Mouse (Mus musculus) kidney, adult 18-20 months (tissue): ENCODE measurements around the gene Col26a1.
"Not testable (repeated sequence)": the region's sequence is repeated elsewhere in the genome, so short reads cannot be mapped to it uniquely, and the experiment has no call there.

ENCODE experiments used
- DNase-seq: peaks from one replicate; pipeline ENCODE4 v3.0.0; 2021

Gene Col26a1

DNA sequence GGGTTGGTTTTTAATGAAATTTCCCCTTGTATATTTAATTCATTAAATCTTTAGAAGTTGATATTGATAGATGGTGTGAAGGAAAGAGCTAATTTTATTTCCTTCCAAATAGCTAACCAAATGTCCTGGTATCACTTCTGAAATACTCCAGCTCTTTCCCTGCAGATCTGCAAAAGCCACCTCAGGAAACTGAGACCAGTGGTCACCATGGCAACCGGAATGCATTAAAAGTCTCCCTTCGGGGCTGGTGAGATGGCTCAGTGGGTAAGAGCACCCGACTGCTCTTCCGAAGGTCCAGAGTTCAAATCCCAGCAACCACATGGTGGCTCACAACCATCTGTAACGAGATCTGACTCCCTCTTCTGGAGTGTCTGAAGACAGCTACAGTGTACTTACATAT lies 156.7 kb downstream of the Col26a1 start:
- not testable (repeated sequence) for DNase-seq

DNA sequence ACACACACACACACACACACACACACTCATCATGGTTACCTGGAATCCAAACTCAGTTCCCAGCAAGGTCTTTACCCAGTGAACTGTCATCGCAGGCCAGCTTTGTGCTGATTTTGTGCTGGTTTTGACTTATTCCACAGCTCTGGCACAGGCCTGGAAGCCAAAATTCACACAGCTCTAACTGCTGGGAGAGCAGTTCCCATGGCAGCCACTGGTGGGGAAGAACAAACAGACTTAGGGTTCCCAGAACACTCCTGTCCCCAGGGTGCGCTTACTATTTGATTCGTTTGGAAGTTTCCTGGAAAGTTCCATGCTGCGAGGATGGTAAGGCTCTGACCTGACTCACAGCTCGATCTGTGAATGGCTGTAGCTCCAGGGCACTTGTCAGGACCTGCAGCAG lies 161.4 kb downstream of the Col26a1 start:
- no peak for DNase-seq

DNA sequence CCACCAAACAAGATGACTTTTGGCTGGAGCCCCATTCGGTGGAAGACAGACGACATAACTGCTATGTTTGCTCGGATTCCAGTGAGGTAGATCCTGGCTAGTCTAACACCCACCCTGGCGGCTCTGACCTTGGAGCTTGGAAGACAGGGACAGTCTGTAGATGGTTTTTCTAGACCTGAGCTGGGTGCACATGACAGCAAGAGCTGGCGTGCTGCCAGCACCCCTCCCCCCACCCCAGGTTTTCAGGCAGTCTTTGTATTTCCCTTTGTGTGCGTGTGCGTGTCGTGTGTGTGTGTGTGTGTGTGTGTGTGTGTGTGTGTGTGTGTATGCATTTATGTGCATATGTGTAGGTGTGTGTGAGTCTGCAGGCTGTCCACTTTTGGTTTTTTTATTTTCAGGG lies 164.4 kb downstream of the Col26a1 start:
- DNase-seq, result no peak

DNA sequence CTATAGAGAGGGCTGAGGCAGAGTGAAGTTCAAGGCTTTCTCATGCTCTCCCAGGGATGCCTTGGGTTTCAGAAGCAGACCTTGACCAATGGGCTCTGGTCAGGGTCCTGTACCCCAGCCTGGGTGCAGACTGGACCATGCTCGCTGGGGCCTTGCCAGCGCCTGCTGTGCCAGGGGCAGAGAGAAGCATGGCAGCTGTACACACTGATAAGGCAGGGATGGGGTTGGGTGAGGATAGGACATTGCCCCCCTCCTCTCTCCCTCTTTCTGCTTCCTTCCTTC lies 165.5 kb downstream of the Col26a1 start:
- no peak for DNase-seq

DNA sequence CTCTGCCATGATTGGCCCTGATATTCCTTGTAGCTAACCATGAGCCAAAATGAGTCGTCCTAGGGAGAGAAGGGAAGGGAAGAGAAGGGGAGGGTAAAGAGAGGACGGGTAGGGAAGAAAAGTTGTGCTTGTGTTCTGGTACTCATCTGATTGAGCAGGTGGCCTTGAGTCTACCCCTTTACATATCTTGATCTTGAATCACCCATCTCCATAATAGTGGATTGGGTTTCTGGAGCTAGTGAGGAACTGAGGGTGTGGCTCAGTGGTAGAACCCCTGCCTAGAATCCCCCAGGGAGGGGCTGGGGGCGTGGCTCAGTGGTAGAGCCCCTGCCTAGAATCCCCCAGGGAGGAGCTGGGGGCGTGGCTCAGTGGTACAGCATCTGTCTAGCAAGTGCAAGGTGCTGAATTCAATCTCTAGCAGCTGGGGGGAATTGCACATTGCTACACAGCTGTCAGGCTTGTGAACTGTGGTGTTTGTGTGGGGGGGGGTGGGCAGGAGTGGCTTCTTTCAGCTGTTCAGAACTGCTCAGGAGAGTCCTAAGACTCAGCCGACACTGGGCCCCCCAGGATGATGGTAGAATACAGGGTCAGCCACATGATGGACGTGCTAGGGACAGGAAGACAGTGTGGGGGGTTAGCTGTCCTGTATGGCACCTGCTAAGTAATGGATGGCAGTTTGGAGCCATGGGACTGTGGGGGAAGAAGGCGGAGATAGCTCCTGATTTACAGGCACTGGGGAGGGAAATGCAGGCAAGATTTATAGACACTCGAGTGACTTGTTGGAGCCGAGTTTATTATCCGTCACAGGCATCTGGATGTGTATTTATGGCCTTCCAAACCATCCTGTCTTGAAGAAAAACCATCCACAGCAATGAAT lies 166.1 kb downstream of the Col26a1 start:
- no peak for DNase-seq

DNA sequence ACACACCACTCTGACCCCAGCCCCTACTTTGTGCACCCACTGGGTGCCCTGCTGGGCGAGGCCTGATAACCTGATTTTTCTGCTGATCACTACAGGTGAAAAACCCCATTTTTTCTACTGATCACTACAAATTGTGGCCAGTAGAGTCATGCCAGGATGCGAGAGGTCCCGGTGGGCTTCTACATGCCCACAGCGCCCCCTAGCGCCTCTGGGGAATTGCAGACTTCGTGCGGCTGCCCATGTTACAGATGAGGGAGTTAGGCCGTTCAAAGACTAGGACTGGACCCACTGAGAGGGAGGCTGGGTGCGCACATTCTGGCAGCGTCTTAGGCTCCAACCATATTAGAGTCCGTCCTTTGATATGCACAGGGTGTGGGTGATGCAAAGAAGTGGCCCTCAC lies 168.1 kb downstream of the Col26a1 start:
- no peak for DNase-seq

DNA sequence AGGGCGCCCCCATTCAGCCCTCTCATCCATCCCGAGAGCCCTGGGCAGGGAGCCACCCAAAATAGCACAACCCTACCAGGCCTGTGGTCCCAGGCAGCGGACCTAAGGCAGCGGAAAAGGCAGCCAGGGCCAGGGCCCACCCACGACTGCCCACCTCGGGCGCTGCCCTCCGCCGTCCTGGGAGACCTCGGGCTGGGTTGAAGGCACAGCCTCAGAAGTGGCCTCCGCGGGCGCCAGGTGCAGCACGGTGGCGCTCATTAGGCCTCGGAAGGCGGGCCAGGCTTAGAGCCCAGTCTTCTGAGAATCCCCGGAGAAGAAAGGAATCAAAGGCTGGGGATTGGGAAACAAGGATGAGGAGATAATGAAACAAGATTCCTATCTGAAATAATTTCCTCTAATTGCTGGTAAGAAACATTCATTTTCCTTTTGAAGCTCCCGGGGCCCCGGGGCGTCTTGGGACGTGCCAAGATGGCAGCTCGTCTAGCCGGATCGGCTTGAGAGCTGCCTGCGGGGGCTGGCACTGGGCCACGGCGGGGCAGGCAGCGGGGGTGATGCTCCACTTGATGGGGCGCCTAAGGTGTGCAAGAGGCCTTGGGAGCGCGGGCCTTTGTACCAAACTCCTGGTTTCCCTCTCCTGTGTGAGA lies 168.7 kb downstream of the Col26a1 start:
- DNase-seq, result no peak

DNA sequence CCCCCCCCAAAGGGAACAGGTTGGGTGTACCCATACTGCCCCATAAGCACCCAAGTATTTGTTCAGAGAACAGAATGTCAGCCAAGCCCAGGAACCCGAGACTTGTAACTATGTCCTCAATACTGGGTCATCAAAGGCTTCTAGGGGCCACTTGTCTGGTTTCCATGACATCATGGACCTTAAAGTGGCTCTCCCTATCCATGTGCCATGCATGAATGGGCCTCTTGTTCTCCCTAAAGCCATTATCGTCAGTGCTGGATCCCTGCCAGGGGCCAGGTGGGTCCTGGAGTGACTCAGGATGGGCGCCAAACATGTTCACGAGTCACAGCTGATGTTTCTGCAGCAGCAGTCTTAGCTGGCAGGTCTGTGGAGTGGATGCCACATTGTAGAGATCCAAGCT lies 172.3 kb downstream of the Col26a1 start:
- no peak for DNase-seq

DNA sequence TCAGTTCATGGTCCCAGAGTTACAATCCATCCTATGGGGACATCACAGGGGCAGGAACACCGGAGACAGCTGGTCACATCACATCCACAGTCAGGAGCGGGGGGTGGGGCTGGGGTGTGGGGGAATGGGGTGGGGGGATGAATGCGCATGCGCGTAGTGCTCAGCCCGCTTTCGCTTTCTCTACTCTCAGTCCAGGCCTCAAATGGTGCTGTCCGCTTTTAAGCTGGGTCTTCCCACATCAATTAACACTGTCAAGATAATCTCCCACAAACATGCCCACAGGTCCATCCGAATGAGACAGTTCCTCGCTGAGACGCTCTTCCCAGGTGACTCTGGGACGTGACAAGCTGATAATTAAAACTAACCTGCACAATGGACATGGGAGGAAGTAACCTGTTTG lies 174.9 kb downstream of the Col26a1 start:
- DNase-seq, result no peak

DNA sequence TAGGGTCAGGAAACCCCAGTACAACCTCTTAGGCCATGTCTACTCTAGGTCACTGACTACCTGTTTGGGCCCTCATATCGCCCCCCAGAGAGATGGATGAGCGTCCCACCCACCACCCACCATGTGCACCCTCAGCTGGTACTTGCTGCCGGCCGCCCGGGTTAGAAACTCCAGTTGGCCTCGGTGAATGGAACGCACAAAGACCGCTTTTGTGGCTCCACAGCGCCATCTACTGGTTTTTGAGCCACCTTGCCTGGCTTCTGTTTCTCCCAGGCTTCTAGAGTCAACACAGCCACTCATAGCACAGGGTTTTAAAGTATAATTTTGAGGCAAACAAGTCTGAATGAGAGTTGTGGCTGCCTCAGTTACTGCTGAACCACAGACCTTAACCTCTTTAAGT lies 176.2 kb downstream of the Col26a1 start:
- peak; percentile 62 for DNase-seq

DNA sequence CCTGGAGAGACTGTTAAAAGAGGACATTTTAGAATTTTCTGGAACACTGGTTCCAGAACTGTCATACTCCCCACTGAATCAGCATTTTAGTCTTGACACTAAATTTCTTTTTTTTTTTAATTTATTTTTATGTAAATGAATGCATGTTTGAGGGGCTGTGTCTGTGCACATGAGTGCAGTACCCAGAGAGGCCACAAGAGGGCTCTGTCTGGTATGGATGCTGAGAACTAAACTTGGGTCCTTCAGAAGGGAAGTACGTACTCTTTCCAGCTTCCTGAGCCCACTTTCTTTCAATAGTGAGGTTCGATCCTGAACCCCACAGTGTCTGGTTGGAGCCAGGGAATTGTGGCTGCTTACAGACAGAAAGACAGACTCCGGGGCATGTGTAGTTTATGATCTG lies 177.5 kb downstream of the Col26a1 start:
- no peak for DNase-seq

DNA sequence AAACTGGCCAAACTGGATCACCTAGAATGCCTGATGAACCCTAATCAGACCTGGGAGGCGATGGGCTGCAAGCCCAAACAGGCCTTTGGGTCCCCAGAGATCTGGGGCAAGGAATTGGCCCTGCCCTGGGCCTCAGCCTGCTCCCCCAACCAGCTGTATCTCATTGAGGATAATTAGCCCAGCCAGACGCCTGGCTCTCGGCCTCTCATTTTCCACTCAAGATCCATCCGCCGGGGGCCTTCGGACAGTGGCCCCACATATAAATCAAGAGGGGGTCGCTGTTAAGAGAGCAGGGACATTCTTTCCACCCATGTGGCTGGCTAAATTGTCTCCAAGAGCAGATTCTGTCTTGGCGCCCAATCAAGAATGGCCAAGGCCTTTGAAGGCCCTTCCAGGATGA lies 178.9 kb downstream of the Col26a1 start:
- no peak for DNase-seq

DNA sequence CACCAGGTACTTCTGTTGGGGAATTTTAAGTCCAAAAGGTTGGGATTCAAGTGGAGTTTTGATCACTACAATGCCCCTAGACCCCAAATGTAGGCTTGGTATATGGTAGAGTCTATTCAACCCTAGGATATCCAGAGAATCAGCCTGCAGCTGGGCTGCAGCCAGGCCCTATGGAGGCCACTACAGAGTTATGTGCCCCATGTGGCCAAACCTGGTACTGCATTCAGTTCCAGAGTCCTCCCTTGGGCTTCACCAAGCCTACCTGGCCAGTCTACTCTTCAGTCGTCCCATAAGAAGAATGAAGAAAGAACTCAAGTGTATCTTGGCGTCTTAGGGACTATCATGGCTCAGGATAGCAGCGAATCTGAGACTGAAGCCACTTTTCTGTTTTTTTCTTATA lies 179.3 kb downstream of the Col26a1 start:
- peak; percentile 85 for DNase-seq

DNA sequence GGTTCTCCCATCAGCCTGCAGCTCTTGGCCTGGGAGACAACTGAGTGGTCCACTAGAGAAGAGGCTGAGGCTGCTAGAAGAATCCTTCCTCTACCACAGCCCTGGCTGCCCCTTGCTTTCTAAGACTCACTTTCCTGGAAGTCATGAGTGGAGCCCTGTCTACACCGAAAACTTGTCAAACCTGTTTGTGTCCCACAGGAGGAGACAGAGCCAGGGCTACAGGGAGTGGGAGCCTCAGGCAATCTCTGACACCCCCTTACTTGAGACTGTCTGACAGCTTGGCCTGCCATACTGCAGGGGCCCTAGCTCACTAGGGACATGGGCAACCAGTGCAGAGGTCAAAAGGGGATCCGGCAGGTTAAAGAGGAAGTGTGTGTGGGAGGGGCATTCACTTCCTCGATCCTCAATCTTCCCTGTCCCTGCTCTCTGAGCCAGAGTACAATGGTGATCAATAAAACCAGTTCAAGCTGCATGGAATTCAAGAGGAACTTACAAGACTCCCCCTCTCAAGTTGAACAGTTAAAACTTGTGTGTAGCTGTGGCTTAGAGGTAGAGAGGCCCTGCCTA lies 180.8 kb downstream of the Col26a1 start:
- peak; percentile 6 for DNase-seq

DNA sequence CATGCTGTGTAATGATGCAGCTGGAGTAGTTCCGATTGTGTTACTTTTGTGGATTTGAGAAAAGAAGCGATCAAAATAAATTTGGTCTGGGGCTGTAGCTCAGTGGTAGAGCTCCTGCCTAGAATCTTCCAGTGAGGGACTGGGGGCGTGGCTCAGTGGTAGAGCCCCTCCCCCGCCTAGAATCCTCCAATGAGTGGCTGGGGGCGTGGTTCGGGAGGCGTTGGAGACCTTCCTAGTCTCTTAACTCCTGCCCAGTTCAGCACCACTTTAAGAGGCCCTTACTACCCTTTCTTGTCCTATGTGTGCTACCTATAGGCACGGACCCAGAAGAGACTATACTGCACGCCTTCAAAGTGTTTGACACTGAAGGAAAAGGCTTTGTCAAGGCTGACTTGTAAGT lies 185.4 kb downstream of the Col26a1 start:
- no peak for DNase-seq

DNA sequence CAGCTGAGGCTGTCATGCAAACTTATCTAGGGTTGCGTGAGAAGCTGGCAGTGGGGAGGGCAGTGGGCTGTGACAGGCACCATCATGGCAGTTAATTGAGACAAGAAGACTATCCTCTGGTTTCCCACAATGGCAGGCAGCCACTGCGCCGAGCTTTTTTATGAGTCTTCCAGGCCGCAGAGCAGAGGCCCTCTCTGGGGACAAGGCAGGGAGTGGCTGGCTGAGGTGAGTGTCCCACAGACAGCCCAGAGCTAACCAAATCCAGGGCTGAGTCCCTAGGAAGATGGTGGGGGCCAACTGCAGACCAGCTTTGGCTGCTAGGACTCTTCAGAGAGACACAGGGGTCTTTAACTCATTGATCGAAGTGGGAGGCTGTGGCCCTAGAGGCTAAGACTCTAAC lies 186.5 kb downstream of the Col26a1 start:
- DNase-seq, result no peak

DNA sequence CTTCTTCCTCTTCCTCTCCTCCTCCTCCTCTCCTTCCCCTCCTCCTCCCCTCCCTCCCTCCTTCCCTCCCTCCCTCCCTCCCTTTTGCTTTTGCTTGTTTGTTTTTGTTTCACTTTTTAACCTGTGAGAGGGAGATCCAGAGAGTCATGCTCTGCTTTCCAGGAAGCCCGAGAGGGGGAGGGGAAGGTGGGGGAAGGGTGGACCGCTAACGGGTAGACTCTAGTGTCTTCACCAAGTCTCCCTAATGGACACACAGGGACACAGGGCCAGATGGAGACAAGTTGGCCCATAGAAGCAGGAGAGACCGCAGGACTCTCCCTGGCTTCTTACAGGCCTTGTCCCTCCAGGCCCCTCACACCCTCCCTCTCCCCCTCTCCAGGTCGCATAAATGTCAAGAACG lies 188.0 kb downstream of the Col26a1 start:
- DNase-seq, result no peak

DNA sequence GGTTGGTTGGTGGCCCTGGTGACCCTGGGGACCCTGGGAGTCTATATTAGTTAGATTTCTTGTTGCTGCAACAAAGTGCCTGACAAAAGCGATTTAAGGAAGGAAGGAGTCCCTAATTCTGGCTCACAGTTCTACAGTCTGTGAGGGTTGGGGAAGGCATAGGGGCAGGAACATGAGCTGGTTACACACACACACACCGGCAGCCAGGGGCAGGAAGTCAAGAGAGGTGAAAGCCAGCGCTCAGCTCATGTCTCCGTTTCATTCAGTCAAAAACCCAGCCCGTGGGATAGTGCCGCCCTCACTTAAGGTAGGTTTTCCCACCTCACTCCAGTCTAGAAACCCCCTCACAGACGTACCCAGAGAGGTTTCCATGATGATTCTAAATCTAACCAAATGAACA lies 189.6 kb downstream of the Col26a1 start:
- DNase-seq, result no peak

DNA sequence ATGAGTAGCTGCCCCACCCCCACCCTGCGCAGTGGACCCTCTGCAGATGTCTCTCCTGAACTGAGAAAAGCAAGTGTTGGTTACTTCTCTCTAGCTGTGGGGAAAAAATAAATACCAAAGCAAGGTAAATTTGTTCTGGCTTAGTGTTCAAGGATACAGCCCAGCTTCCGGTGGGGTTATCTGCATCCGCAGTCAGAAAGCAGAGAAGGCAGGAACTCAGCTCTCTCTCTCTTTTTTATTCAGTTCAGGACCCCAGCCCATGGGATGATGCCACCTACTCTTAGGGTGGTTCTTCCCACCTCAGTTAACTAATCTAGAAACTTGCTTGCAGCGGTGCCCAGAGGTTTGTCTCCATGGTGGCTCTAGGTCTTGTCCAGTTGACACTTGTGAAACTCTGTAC lies 190.2 kb downstream of the Col26a1 start, which contains the start of gene Myl10:
Gene Myl10, plus strand, starts transcription at position 363 of the 400 bp plus-strand sequence.
- no peak for DNase-seq
